Mouse (Mus musculus): ENCODE measurements around the gene Vill.

- TF ChIP-seq GATA1 (IDR thresholded peaks at IDR 0.05; ENCODE audit: low read length) (no peak), TAL1 (IDR thresholded peaks at IDR 0.05; ENCODE audit: low read length) (no peak)
Observed at GRCm38 (mm10) chr9:119080040-119080675, 27.6 kb downstream of the Vill start.

Measured in erythroblast, embryonic 14.5 days (primary cell).